Mouse (Mus musculus) E14TG2a.4 (cell line): ENCODE data around the gene Rell1.

Experiments used
- CTCF ChIP-seq: conservative IDR thresholded peaks from 2 replicates; pipeline ENCODE4 v1.5.1; 2014; ENCODE audit warnings: low read length
- NANOG ChIP-seq: IDR thresholded peaks from 2 replicates; pipeline ENCODE4 v1.6.1; 2014; ENCODE audit warnings: borderline replicate concordance, low read length, mixed read lengths
- POU5F1 ChIP-seq: IDR thresholded peaks from 2 replicates; pipeline ENCODE4 v1.6.1; 2014; ENCODE audit warnings: low read length, borderline replicate concordance

- TF ChIP-seq POU5F1 (no peak), CTCF (no peak), NANOG (no peak)
Observed at GRCm38 (mm10) chr5:63961726-63962125, 7.0 kb downstream of the Rell1 start.
